Mouse (Mus musculus) megakaryocyte-erythroid progenitor cell, adult 5 weeks (primary cell): ENCODE results near the gene Olfr1489. TPM values are rescaled to one million over a fixed set of nuclear protein-coding genes. Genes with fewer than 3 reads are reported as not detected.

Experiments
- polyA plus RNA-seq: library from polyadenylated mRNA; stranded (reverse); fragments of >175 nt; gene quantifications from 2 replicates; pipeline ENCODE4 v1.2.3, GENCODE M21; 2012

Gene Olfr1489
- polyA plus RNA-seq = 0.01 TPM in 1 of 2 replicates, not detected in the other

GRCm38 (mm10) chr19:13631321-13631720 lies at the start of gene Olfr1489:
TSS of gene Olfr1489 (plus strand) at chr19:13631621.

GRCm38 (mm10) chr19:13583211-13583610 lies 48.2 kb upstream of the Olfr1489 start, which contains the start of gene Olfr1484:
TSS of gene Olfr1484 (plus strand) at chr19:13583511.

GRCm38 (mm10) chr19:13617075-13617474 lies 14.3 kb upstream of the Olfr1489 start, which contains the start of gene Olfr1487:
TSS of gene Olfr1487 (plus strand) at chr19:13617375.

GRCm38 (mm10) chr19:13650791-13651190 lies 19.4 kb downstream of the Olfr1489 start, which contains the start of gene Olfr1490:
TSS of gene Olfr1490 (plus strand) at chr19:13651091.

Other genes starting within 250 kb of the Olfr1489 start
- not detected in 2 replicates for gene Olfr1469, start 223.8 kb upstream of the Olfr1489 start, polyA plus RNA-seq
- gene Olfr1471, start 188.2 kb upstream of the Olfr1489 start, polyA plus RNA-seq = not detected in 2 replicates
- gene Olfr1472, start 175.5 kb upstream of the Olfr1489 start, polyA plus RNA-seq = not detected in 2 replicates
- not detected in 2 replicates for gene Olfr1474, start 162.1 kb upstream of the Olfr1489 start, polyA plus RNA-seq
- not detected in 2 replicates for gene Olfr1475, start 151.4 kb upstream of the Olfr1489 start, polyA plus RNA-seq
- 0.03 TPM in 1 of 2 replicates, not detected in the other for gene Olfr1477, start 131.1 kb upstream of the Olfr1489 start, polyA plus RNA-seq
- not detected in 2 replicates for gene Olfr1480, start 103.7 kb upstream of the Olfr1489 start, polyA plus RNA-seq
- gene Olfr1484, start 48.1 kb upstream of the Olfr1489 start, polyA plus RNA-seq = not detected in 2 replicates
- not detected in 2 replicates for gene Olfr1487, start 14.2 kb upstream of the Olfr1489 start, polyA plus RNA-seq
- not detected in 2 replicates for gene Olfr1490, start 19.5 kb downstream of the Olfr1489 start, polyA plus RNA-seq
- gene Olfr1491, start 65.6 kb downstream of the Olfr1489 start, polyA plus RNA-seq = not detected in 2 replicates
- not detected in 2 replicates for gene Olfr1493-ps1, start 91.7 kb downstream of the Olfr1489 start, polyA plus RNA-seq
- gene Olfr1494, start 108.1 kb downstream of the Olfr1489 start, polyA plus RNA-seq = not detected in 2 replicates
- not detected in 2 replicates for gene Olfr1495, start 133.0 kb downstream of the Olfr1489 start, polyA plus RNA-seq
- gene Olfr1496, start 146.3 kb downstream of the Olfr1489 start, polyA plus RNA-seq = not detected in 2 replicates
- not detected in 2 replicates for gene Olfr1497, start 166.6 kb downstream of the Olfr1489 start, polyA plus RNA-seq
- gene Olfr1499, start 187.8 kb downstream of the Olfr1489 start, polyA plus RNA-seq = not detected in 2 replicates
- gene Olfr1500, start 198.9 kb downstream of the Olfr1489 start, polyA plus RNA-seq = not detected in 2 replicates
- not detected in 2 replicates for gene Olfr1501, start 219.1 kb downstream of the Olfr1489 start, polyA plus RNA-seq
- 0.10 TPM in 1 of 2 replicates, not detected in the other for gene Olfr1502, start 230.2 kb downstream of the Olfr1489 start, polyA plus RNA-seq